ENCODE assay signal across 19 mouse cellular contexts in the genomic region with DNA sequence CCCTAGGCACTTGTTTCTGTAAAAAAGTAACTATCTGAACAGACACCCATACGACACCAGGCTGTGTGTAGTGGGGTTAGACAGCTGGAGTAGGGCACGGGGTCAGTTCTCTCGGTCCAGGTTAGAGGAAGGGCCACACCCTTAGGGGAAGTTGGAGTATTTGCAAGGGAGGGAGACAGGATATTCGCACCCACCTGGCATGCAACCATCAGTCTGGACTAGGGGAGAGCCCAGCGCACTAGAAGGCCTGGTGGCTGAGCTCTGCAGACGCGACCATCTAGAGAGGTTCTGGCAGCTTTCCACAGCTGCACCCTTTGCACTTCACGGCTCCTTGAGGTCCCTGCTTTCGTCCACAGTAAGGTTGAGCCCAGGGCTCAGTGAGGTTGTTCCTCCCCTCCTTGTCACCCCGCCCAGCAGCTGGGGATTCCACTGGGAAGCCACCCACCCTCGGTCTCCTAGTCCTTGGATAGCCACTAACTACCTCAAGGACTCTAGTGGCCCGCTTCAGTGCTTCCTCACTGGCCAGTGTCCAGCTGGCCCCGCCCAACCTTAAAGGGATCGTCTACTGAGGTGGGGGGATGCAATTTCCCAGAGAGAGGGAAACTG. TPM values are rescaled to one million over a fixed set of nuclear protein-coding genes. Genes with fewer than 3 reads are reported as not detected.
DNase-seq lines count a peak whose midpoint lies in the region; ATAC-seq and TF ChIP-seq lines count a peak whose summit lies in the region.
"Had no signal": no experiment of that assay in that cellular context is flagged by ENCODE, and none has a peak within 500 bp of the region (broad histone marks: within the 10 kb centered on the region; RNA-seq: fewer than 3 reads in every experiment).

No protein-coding gene starts in this region.

- H3K9ac ChIP-seq in heart, embryonic 13.5 days: no peak overlapping the region
- no peak overlapping the region for H3K9ac ChIP-seq in lung, postnatal 0 days (replicated peaks; ENCODE audit: low read depth)
- H3K9ac ChIP-seq in midbrain, postnatal 0 days (replicated peaks; ENCODE audit: low read length, poor library complexity, severe bottlenecking): no peak overlapping the region

- no peak overlapping the region for H3K4me2 ChIP-seq in heart, embryonic 13.5 days
- H3K4me2 ChIP-seq in lung, postnatal 0 days (replicated peaks; ENCODE audit: low read depth, low read length): no peak overlapping the region
- no peak overlapping the region for H3K4me2 ChIP-seq in midbrain, postnatal 0 days (ENCODE audit: low read depth, low read length, poor library complexity, severe bottlenecking)

- H3K4me1 ChIP-seq in heart, embryonic 13.5 days: no peaks in the 10 kb centered on the region
- no peaks in the 10 kb centered on the region for H3K4me1 ChIP-seq in lung, postnatal 0 days (ENCODE audit: insufficient read depth, low read depth, low read length)
- no peaks in the 10 kb centered on the region for H3K4me1 ChIP-seq in midbrain, postnatal 0 days (ENCODE audit: insufficient read depth, low read length)

- no peak for TF ChIP-seq EP300 in lung, postnatal 0 days (IDR thresholded peaks at IDR 0.05)

- H3K27me3 ChIP-seq in Patski: no peaks in the 10 kb centered on the region
- no peaks in the 10 kb centered on the region; the same call in 1 of the 2 replicates for H3K27me3 ChIP-seq in heart, embryonic 13.5 days (replicated peaks)
- H3K27me3 ChIP-seq in lung, postnatal 0 days (replicated peaks; ENCODE audit: insufficient read depth, low read length): no peaks in the 10 kb centered on the region
- no peaks in the 10 kb centered on the region for H3K27me3 ChIP-seq in midbrain, postnatal 0 days (ENCODE audit: insufficient read depth, low read length)

- POLR2A ChIA-PET in Patski (lab: Charles Lee): no interaction called here

- peak; percentile 7 for ATAC-seq in Patski
- ATAC-seq in heart, embryonic 13.5 days (ENCODE audit: extremely low read depth, insufficient number of reproducible peaks, low FRiP score, low TSS enrichment): 0 out of 2 replicates have a peak, but pooled peaks have one; percentile 31
- peak; percentile 81 for ATAC-seq in lung, postnatal 0 days
- ATAC-seq in midbrain, postnatal 0 days (ENCODE audit: low FRiP score): no peak
- ATAC-seq: CD4-positive, CD25-positive, alpha-beta regulatory T cell, adult 4 months; forebrain, embryonic 14.5 days had no signal

- CTCF ChIA-PET in Patski (lab: Charles Lee): interaction anchor here (1.0 to 3.8 kb wide), 5 partner anchors 14 to 32 kb away, joined by 3 to 16 read pairs (median 4); no protein-coding TSS in a partner anchor

- H3K27ac ChIP-seq in heart, embryonic 13.5 days (replicated peaks): no peak overlapping the region
- H3K27ac ChIP-seq in lung, postnatal 0 days (ENCODE audit: low read length): no peak overlapping the region
- no peak overlapping the region for H3K27ac ChIP-seq in midbrain, postnatal 0 days (ENCODE audit: low read depth, low read length)

- 61% methylated on average over 14 of the region's 14 CpGs for WGBS in heart, embryonic 13.5 days
- WGBS in lung, postnatal 0 days: 39% methylated on average over 14 of the region's 14 CpGs
- 81% methylated on average over 14 of the region's 14 CpGs for WGBS in midbrain, postnatal 0 days

- DNase-seq in kidney, adult 18-20 months: peak; percentile 53
- no peak for DNase-seq in kidney, adult 9 months
- DNase-seq in Patski (ENCODE audit: low read depth, low spot score): no peak
- peak; percentile 47 for DNase-seq in lung, postnatal 0 days (ENCODE audit: low spot score)
- DNase-seq in layer of hippocampus, adult 9-11 months: no peak
- no peak for DNase-seq in midbrain, postnatal 0 days (ENCODE audit: low spot score)
- DNase-seq: adrenal gland, postnatal 10 days; cerebellum, adult 9-10 months; embryo, embryonic 11 days; right cerebral cortex, postnatal 25 days; thymus, adult 2 months had no signal

- no peak overlapping the region for H3K4me3 ChIP-seq in heart, embryonic 13.5 days
- no peak overlapping the region for H3K4me3 ChIP-seq in lung, postnatal 0 days (ENCODE audit: low read depth, low read length)
- H3K4me3 ChIP-seq in midbrain, postnatal 0 days (ENCODE audit: low read depth, low read length): no peak overlapping the region

- H3K36me3 ChIP-seq in heart, embryonic 13.5 days: no peaks in the 10 kb centered on the region
- H3K36me3 ChIP-seq in lung, postnatal 0 days (ENCODE audit: insufficient read depth, low read length): no peaks in the 10 kb centered on the region
- no peaks in the 10 kb centered on the region for H3K36me3 ChIP-seq in midbrain, postnatal 0 days (ENCODE audit: insufficient read depth, low read length)

- H3K9me3 ChIP-seq in heart, embryonic 13.5 days: no peaks in the 10 kb centered on the region
- H3K9me3 ChIP-seq in lung, postnatal 0 days (ENCODE audit: low read length): no peaks in the 10 kb centered on the region
- H3K9me3 ChIP-seq in midbrain, postnatal 0 days (ENCODE audit: low read length): no peaks in the 10 kb centered on the region

- in situ Hi-C loops in Patski (cut with MboI; ENCODE audit: low pct_unique_long_range_greater_than_20kb): no loop called here

- TF ChIP-seq CTCF in Patski (IDR thresholded peaks at IDR 0.05): no peak
- no peak for TF ChIP-seq CTCF in lung, postnatal 0 days (IDR thresholded peaks at IDR 0.05)
- TF ChIP-seq CTCF in midbrain, postnatal 0 days (IDR thresholded peaks at IDR 0.05): no peak

RNA-seq across cellular contexts. Expression of a gene that starts 13.5 kb away (rescaled TPM):
- polyA plus RNA-seq in Patski (2021): 0.65 TPM
- not detected in 2 replicates for polyA plus RNA-seq in heart, embryonic 13.5 days (2015; fragmentation: Nextera tagmentation; extraction: Ambion mirVana)
- polyA plus RNA-seq in lung, postnatal 0 days (2015; fragmentation: Nextera tagmentation; extraction: Ambion mirVana): not detected in 2 replicates
- total RNA-seq in midbrain, postnatal 0 days (2014; rRNA removed): 0.09 TPM in 1 of 2 replicates, not detected in the other
- polyA plus RNA-seq in midbrain, postnatal 0 days (2015; fragmentation: Nextera tagmentation; extraction: Ambion mirVana): not detected in 2 replicates
- total RNA-seq: adrenal gland, postnatal 10 days; granulocyte monocyte progenitor cell, adult 5-6 weeks had no signal
- polyA plus RNA-seq: CD4-positive, CD25-positive, alpha-beta regulatory T cell, adult 4 months; forebrain, embryonic 14.5 days; hindbrain, embryonic 11.5 days; intestine, embryonic 14.5 days; limb, embryonic 14.5 days; liver, embryonic 16.5 days had no signal

RNA-seq across cellular contexts. Expression of a gene that starts 41.4 kb away (rescaled TPM):
- polyA plus RNA-seq in Patski (2021): 0.81 TPM
- polyA plus RNA-seq in heart, embryonic 13.5 days (2015; fragmentation: Nextera tagmentation; extraction: Ambion mirVana): 0.74 and 2.6 TPM in 2 replicates
- polyA plus RNA-seq in lung, postnatal 0 days (2015; fragmentation: Nextera tagmentation; extraction: Ambion mirVana): 0.38 and 0.51 TPM in 2 replicates
- 5.3 and 10.1 TPM in 2 replicates for total RNA-seq in midbrain, postnatal 0 days (2014; rRNA removed)
- 3.1 and 3.3 TPM in 2 replicates for polyA plus RNA-seq in midbrain, postnatal 0 days (2015; fragmentation: Nextera tagmentation; extraction: Ambion mirVana)
- polyA plus RNA-seq: CD4-positive, CD25-positive, alpha-beta regulatory T cell, adult 4 months had no signal

RNA-seq across cellular contexts. Expression of a gene that starts 55.3 kb away (rescaled TPM):
- polyA plus RNA-seq in Patski (2021): 17.7 TPM
- 3.5 and 3.8 TPM in 2 replicates for polyA plus RNA-seq in heart, embryonic 13.5 days (2015; fragmentation: Nextera tagmentation; extraction: Ambion mirVana)
- polyA plus RNA-seq in lung, postnatal 0 days (2015; fragmentation: Nextera tagmentation; extraction: Ambion mirVana): 5.0 and 5.7 TPM in 2 replicates
- 107 and 139 TPM in 2 replicates for total RNA-seq in midbrain, postnatal 0 days (2014; rRNA removed)
- 8.0 and 8.1 TPM in 2 replicates for polyA plus RNA-seq in midbrain, postnatal 0 days (2015; fragmentation: Nextera tagmentation; extraction: Ambion mirVana)

Comparison
In these comparisons a context has a peak if more than half of its experiments do, and no peak if none do; other contexts are left out.
1. DNase-seq: peak in kidney, adult 18-20 months (single experiment) and lung, postnatal 0 days (single experiment); none in kidney, adult 9 months (single experiment), Patski (single experiment), layer of hippocampus, adult 9-11 months (single experiment) and midbrain, postnatal 0 days (single experiment).